Mouse (Mus musculus): ENCODE data around the gene Lmtk2.

DNA sequence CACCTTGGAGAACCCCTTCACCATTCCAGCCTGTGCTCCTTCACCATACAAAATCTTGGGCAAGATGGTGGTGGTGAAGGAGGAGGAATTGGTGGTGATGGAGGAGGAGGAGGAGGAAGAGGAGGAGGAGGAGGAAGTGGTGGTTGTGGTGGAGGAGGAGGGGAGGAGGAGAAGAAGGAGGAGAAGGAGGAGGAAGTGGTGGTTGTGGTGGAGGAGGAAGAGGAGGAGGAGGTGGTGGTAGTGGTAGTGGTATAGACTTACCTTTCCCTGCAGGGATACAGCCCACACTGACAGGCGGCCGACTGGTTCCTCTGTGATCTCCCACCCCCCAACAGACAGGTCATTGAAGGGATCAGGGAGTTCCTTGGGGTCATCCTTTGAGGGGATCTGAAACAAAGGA is 115.8 kb downstream of the Lmtk2 start:
- TF ChIP-seq CTCF (IDR thresholded peaks at IDR 0.05; ENCODE audit: low read depth, low read length) = no peak
- TF ChIP-seq POLR2A (IDR thresholded peaks at IDR 0.05; ENCODE audit: extremely low read depth, insufficient read depth, low read length) = no peak
